Mouse (Mus musculus): ENCODE measurements around the gene Chrm5. TPM values are rescaled to one million over a fixed set of nuclear protein-coding genes. Genes with fewer than 3 reads are reported as not detected.

Chrm5 gene
- polyA plus RNA-seq (2012; rRNA removed): 0.21 and 0.63 TPM in 2 replicates

DNA sequence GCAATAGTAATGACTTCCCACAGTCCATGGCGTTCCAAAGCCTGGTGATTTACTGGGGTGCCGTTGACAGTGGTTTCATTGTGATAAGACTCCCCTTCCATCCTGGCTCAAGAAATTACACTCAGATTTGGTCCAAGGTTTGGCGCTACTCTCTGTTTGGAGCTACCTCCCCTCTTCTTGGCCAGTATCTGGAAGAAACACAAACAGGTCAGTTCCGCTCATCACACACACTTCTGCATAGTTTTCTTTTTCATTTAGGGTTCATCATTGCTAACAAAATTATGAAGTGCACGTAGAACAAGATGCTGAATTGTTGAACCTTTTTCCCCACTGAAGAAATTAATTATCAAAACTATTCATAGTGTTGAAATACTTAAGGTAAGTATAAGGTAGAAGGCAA is at the start of gene Chrm5:
Chrm5 (minus strand) TSS at position 101 of the 400 bp plus-strand sequence.
- TF ChIP-seq CTCF (IDR thresholded peaks at IDR 0.05; ENCODE audit: borderline replicate concordance, extremely low read depth, insufficient read depth, insufficient read length) (no peak), POLR2A (IDR thresholded peaks at IDR 0.05; ENCODE audit: borderline replicate concordance, extremely low read depth, insufficient read depth, insufficient read length, poor library complexity, severe bottlenecking) (no peak)
- DNase-seq (ENCODE audit: low read depth): no peak

DNA sequence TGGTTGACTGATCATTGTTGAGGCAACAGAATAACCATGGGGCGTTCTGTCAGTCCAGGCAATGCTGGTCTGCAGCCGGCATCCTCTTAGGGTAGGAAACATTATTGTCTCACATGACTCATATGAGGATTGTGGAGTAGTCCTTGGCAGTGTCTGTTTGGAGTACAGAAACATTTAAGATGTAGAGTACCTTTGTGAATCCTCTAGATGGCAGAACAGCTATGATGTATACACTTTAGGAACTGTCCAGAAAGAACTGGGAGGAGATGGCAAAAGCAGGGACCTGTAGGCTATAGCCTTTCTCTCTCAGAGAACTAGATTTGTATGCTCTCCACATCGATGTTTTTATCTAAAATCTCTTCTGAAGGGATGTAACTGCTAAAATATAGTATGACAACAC is 46.4 kb upstream of the Chrm5 start:
- TF ChIP-seq POLR2A (IDR thresholded peaks at IDR 0.05; ENCODE audit: borderline replicate concordance, extremely low read depth, insufficient read depth, insufficient read length, poor library complexity, severe bottlenecking) (no peak), CTCF (IDR thresholded peaks at IDR 0.05; ENCODE audit: borderline replicate concordance, extremely low read depth, insufficient read depth, insufficient read length) (no peak)
- DNase-seq (ENCODE audit: low read depth): no peak

DNA sequence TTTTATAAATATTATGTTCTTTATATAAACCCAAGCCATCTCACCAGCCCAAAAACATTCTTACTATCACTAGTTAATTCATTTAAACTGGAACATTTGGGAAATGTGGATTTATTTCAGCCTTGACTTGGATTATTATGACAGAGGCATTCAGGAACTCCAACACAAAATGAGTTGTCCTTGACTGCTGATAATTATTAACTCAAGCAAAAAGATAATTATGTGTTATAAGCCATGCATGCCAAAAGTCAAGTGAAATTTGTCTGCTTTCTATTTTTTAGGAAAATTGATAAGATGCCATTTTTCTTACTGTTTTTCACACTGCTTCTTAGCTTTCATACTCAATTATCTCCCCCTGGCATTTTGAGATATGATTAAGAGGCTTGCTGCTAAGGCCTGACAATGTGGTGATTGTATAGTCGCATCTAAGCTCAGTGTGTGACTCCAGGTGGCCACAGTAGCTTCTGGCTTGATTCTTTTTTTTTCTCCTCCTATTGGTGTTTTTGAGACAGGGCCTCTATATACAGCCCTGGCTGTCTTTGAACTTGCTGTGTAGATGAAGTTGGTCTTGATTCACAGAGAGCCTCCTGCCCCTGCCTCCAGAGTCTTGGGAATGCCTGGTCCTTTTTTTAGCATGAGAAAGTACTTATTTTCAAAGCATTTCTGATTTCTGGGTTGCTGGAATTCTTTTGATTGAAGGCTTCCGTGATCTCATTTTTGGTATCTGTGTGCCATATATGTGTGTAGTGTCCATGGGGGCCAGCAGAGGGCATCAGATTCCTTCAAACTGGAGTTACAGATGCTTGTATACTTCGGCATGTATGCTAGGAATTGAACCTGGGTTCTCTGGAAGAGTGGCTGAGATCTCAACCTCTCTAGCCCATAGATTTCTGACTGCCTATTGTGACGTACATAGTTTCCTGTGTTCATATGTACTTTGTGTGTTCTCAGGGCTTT is 40.2 kb upstream of the Chrm5 start:
- DNase-seq (ENCODE audit: low read depth): no peak
- peak; percentile 13; the same call in 1 of the 2 replicates for TF ChIP-seq CTCF (IDR thresholded peaks at IDR 0.05; ENCODE audit: borderline replicate concordance, extremely low read depth, insufficient read depth, insufficient read length)
- TF ChIP-seq POLR2A (IDR thresholded peaks at IDR 0.05; ENCODE audit: borderline replicate concordance, extremely low read depth, insufficient read depth, insufficient read length, poor library complexity, severe bottlenecking): no peak

DNA sequence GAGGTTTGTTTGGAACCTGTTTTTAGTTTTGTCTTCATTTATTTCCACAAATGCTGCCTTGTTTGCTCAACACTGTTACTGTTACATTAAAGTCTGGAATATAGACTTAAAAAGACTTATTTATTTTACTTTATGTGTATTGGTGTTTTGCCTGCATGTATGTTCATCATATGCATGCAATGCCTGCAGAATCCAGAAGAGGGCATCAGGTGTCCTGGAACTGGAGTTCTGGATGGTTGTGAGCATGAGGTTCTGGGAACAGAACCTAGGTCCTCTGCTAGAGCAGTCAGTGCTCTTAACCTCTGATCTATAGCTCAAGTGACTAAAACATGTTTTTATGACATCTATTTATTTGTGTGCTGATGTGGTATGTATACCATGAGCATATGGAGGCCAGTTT is 38.0 kb upstream of the Chrm5 start:
- TF ChIP-seq CTCF (IDR thresholded peaks at IDR 0.05; ENCODE audit: borderline replicate concordance, extremely low read depth, insufficient read depth, insufficient read length) (peak; percentile 3; the same call in 1 of the 2 replicates), POLR2A (IDR thresholded peaks at IDR 0.05; ENCODE audit: borderline replicate concordance, extremely low read depth, insufficient read depth, insufficient read length, poor library complexity, severe bottlenecking) (no peak)
- DNase-seq (ENCODE audit: low read depth): no peak

DNA sequence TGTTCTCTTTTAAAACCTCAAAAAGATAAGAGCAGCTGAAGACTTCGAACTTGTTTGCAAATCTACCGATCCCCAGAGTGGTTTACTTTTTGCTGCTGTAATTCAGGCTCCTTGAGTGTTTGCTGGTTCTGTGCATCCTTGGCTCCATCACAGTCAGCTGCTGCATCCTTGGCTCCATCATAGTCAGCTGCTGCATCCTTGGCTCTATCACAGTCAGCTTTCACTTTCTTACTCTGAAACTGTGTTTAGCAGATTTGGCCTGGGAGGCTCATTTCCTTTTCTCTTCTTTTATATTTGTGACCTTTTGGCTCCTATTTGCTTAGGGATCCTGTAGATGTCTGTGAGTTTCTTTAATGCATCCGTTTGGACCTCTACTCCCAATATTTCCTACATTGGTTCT is 36.6 kb upstream of the Chrm5 start:
- DNase-seq (ENCODE audit: low read depth): no peak
- TF ChIP-seq CTCF (IDR thresholded peaks at IDR 0.05; ENCODE audit: borderline replicate concordance, extremely low read depth, insufficient read depth, insufficient read length) (no peak), POLR2A (IDR thresholded peaks at IDR 0.05; ENCODE audit: borderline replicate concordance, extremely low read depth, insufficient read depth, insufficient read length, poor library complexity, severe bottlenecking) (no peak)

DNA sequence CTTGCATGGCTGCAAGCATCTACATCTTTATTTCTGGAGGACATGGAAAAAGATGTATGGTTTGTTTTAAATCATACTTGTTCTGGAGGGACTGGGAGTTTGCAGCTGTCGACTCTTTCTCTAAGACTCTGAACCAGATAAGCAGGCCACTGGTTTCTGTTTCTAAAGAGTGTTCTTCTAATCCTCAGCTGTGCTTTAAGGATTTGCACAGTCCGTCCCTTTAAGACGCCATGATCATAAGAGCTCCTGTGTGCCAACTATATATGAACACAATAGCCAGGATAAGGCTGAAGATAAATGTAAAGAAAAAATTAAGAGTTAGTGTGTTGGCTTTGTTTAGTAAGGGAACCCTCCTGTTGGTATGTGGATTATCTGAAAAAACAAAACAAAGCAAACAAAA is 36.2 kb upstream of the Chrm5 start:
- TF ChIP-seq POLR2A (IDR thresholded peaks at IDR 0.05; ENCODE audit: borderline replicate concordance, extremely low read depth, insufficient read depth, insufficient read length, poor library complexity, severe bottlenecking) (no peak), CTCF (IDR thresholded peaks at IDR 0.05; ENCODE audit: borderline replicate concordance, extremely low read depth, insufficient read depth, insufficient read length) (no peak)
- DNase-seq (ENCODE audit: low read depth): no peak

DNA sequence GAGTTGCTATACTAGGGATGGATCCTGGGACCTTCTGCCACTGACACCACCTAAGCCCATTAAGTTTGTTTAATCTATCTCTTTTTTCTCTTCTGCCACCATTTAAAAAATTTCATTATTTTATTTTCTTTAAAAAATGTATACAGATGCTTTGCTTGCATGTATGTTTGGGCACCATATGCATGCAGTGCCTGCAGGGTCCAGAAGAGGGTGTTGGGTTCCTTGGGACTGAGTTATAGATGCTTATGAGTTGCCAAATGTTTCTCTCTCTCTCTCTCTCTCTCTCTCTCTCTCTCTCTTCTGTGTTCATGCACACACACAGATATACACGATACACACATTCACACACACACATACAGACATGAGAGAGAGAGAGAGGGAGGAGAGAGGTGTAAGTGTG is 32.5 kb upstream of the Chrm5 start:
- TF ChIP-seq POLR2A (IDR thresholded peaks at IDR 0.05; ENCODE audit: borderline replicate concordance, extremely low read depth, insufficient read depth, insufficient read length, poor library complexity, severe bottlenecking) (no peak), CTCF (IDR thresholded peaks at IDR 0.05; ENCODE audit: borderline replicate concordance, extremely low read depth, insufficient read depth, insufficient read length) (peak; percentile 17; the same call in 1 of the 2 replicates)
- DNase-seq (ENCODE audit: low read depth): no peak

DNA sequence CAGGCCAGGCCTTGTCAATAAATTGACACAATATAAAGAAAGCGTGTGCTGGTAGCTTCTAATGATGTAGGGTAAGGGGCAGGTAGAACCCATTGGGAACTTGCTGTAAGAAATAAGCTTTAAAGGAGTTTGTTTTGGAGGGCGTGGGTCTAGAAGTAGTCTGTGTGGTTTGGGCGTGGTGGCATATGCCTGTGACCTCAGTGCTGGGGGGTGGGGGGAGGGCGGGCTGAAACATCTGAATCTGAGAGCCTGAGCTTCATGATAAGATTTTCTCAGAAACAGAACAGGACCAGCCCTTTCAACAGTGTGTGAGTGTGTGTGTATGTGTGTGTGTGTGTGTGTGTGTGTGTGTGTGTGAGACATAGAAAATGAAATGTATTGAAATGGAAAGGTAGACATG is 29.6 kb upstream of the Chrm5 start:
- no peak for DNase-seq (ENCODE audit: low read depth)
- TF ChIP-seq CTCF (IDR thresholded peaks at IDR 0.05; ENCODE audit: borderline replicate concordance, extremely low read depth, insufficient read depth, insufficient read length) (no peak), POLR2A (IDR thresholded peaks at IDR 0.05; ENCODE audit: borderline replicate concordance, extremely low read depth, insufficient read depth, insufficient read length, poor library complexity, severe bottlenecking) (no peak)

DNA sequence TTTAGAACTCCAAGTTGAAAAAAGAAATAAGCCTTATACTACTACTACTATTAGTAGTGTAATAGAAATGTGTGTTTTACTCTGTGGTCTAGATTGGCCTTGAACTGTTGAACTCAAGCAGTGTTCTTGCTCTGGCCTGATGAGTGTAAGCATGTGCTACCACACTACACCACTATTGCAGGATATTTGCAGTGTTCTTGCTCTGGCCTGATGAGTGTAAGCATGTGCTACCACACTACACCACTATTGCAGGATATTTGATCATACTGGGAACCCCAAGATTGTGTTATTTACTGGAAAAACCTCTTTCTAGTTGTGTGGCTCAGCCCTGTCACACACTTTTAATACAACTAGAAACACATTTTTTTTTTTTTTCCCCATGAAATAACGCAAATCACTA is 26.9 kb upstream of the Chrm5 start:
- DNase-seq (ENCODE audit: low read depth): no peak
- TF ChIP-seq CTCF (IDR thresholded peaks at IDR 0.05; ENCODE audit: borderline replicate concordance, extremely low read depth, insufficient read depth, insufficient read length) (no peak), POLR2A (IDR thresholded peaks at IDR 0.05; ENCODE audit: borderline replicate concordance, extremely low read depth, insufficient read depth, insufficient read length, poor library complexity, severe bottlenecking) (no peak)

DNA sequence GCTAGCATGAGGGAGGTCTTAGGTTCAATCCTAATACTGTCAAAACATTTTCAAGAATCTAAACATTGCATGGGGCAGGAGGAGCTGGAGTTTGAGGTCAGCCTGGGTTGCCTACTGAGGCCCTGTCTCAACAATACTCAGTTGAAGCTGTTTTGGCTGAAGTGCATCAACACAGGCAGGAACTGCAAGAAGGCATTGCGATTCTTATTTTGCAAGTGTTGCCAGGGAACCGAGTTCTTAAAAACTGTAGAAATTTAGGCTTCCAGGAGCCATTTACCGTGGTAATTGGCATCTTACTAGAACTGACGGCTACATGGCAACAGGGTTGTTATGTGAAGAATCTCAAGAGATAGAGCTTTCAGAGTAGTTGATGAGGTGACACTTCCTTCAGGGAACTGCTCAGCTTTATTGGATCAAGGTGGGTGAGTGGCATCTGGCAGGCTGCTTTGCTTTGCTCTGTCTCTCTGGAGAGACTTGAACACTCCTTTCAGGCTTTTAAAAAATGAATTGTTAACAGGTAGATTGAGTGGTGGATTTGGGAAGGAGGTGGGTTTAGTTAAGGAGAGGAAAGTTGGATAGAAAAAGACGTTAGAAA is 26.4 kb upstream of the Chrm5 start:
- no peak for DNase-seq (ENCODE audit: low read depth)
- TF ChIP-seq CTCF (IDR thresholded peaks at IDR 0.05; ENCODE audit: borderline replicate concordance, extremely low read depth, insufficient read depth, insufficient read length) (no peak), POLR2A (IDR thresholded peaks at IDR 0.05; ENCODE audit: borderline replicate concordance, extremely low read depth, insufficient read depth, insufficient read length, poor library complexity, severe bottlenecking) (no peak)

DNA sequence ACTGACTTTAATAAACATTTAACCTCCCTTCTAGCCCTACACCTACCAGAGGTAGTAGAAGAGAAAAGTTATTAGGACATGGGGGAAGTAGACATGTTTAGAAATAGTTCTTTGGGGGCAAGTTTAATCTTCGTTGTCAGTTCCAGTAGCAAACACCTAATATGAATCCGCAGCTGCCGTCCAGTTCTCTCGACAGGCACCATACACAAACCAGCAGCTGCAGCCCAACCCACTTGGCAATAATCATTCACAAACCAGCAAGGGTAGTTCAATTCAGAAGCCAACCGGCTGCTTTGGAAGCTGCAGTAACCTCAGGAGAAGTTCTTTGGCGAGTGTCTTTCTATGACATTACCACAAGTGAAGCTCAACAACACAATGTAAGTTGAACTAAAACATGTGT is 23.4 kb upstream of the Chrm5 start:
- TF ChIP-seq POLR2A (IDR thresholded peaks at IDR 0.05; ENCODE audit: borderline replicate concordance, extremely low read depth, insufficient read depth, insufficient read length, poor library complexity, severe bottlenecking) (no peak), CTCF (IDR thresholded peaks at IDR 0.05; ENCODE audit: borderline replicate concordance, extremely low read depth, insufficient read depth, insufficient read length) (no peak)
- no peak for DNase-seq (ENCODE audit: low read depth)
